Mouse (Mus musculus): ENCODE results near the gene Acsl3. TPM values are rescaled to one million over a fixed set of nuclear protein-coding genes. Genes with fewer than 3 reads are reported as not detected.

Acsl3 gene
- polyA plus RNA-seq, 2 experiments: 39.7 to 64.8 TPM

DNA sequence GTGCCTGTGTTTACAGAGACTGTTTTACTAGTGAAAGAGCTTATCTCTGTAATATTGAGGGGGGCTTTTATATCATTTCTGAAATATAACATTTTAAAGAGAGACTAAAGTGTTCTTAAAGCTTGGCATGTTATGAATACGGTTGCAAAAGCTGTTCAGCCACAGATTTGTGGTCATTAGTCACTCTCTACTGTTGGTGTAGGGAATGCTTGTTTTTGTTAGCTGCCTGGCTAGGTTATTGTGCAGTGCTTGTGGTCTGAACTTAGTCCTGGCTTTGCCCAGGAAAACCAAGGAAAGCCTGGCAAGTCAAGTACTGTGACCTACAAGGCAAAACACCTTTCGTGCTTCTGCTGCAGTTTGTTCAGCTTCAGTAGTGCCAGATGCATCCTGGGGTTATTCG, 44.1 kb downstream of the Acsl3 start:
- ATAC-seq (ENCODE audit: low FRiP score, low read depth) (no peak), DNase-seq (ENCODE audit: low spot score) (no peak)
- peaks cover 81% of the 10 kb centered on the region for H3K36me3 ChIP-seq (ENCODE audit: control insufficient read depth, insufficient read depth, low read length)

DNA sequence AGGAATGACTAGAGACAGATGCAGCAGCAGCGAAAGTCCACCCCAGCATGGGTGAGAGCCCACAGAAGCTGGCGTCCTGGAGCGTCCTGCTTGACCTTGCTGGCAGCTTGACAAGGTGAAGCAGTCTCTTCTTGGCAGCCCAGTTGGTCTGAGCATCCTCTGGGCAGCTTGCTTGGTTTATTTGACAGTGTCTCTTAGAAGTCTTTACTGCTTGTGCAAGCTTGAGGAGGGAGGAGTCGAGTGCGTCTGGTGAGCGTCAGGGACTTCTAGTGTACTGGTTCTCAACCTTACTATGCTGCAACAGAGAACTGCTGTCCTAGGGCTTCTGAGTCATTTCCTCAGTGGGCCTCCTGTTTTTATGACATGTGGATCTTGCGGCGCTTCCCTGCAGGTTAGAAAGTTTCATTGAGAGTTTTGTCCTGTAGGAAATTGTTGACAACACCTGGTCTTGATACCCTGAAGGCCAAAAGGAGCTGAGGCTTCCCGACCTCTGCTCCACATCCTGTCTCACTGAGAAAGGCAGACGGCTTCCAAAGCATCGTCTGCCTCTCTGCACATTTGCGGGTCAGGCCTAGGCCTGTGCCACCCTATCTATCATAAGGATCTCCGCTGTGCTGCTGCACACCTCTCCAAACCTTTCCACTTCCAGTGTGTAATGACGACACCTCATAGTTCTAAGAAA, 44.8 kb downstream of the Acsl3 start:
- peaks cover 79% of the 10 kb centered on the region for H3K36me3 ChIP-seq (ENCODE audit: control insufficient read depth, insufficient read depth, low read length)
- DNase-seq (ENCODE audit: low spot score) (no peak), ATAC-seq (ENCODE audit: low FRiP score, low read depth) (no peak)
- 60% methylated on average over 14 of the region's 14 CpGs for WGBS
- no peaks in the 10 kb centered on the region for H3K9me3 ChIP-seq (ENCODE audit: control insufficient read depth, low read length)
- H3K27ac ChIP-seq (replicated peaks; ENCODE audit: low read depth, low read length): no peak overlapping the region
- H3K27me3 ChIP-seq (ENCODE audit: control insufficient read depth, insufficient read depth, low read length): no peaks in the 10 kb centered on the region
- no peak overlapping the region for H3K4me2 ChIP-seq (replicated peaks; ENCODE audit: low read depth, low read length, severe bottlenecking)
- H3K4me1 ChIP-seq (ENCODE audit: control insufficient read depth, insufficient read depth, low read length): no peaks in the 10 kb centered on the region
- no peak overlapping the region for H3K4me3 ChIP-seq (replicated peaks; ENCODE audit: low read length)
- no peak for TF ChIP-seq POLR2A (IDR thresholded peaks at IDR 0.05; ENCODE audit: borderline replicate concordance, extremely low read depth, insufficient read depth, insufficient read length)
- H3K9ac ChIP-seq (ENCODE audit: low read depth, low read length, severe bottlenecking): no peak overlapping the region

More for the DNA sequence above, 44.1 kb downstream of the Acsl3 start:
- Histone ChIP-seq H3K9me3 (ENCODE audit: control insufficient read depth, low read length) (no peaks in the 10 kb centered on the region), H3K9ac (ENCODE audit: low read depth, low read length, severe bottlenecking) (no peak overlapping the region), H3K4me1 (ENCODE audit: control insufficient read depth, insufficient read depth, low read length) (no peaks in the 10 kb centered on the region), H3K27me3 (ENCODE audit: control insufficient read depth, insufficient read depth, low read length) (no peaks in the 10 kb centered on the region), H3K4me2 (replicated peaks; ENCODE audit: low read depth, low read length, severe bottlenecking) (no peak overlapping the region), H3K4me3 (replicated peaks; ENCODE audit: low read length) (no peak overlapping the region), H3K27ac (replicated peaks; ENCODE audit: low read depth, low read length) (no peak overlapping the region)
- no peak for TF ChIP-seq POLR2A (IDR thresholded peaks at IDR 0.05; ENCODE audit: borderline replicate concordance, extremely low read depth, insufficient read depth, insufficient read length)
- WGBS: 93% methylated on average over 3 of the region's 3 CpGs

DNA sequence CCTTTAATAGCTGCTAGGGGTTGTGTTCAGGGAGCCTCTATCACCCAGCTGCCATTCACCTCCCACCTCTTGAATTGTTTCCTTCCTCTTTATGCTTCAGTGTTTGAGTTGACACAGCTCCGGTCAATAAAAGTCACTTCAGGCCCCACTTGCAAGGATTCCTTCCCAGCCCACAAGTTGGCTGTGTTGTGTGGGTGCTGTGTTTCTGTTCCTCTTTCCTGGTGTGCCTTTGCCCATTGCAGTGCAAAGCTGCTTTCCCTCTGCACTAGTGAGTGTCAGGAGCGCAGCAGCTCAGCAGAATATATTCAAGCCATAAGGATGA, 45.3 kb downstream of the Acsl3 start:
- no peak for DNase-seq (ENCODE audit: low spot score)
- H3K4me2 ChIP-seq (replicated peaks; ENCODE audit: low read depth, low read length, severe bottlenecking): no peak overlapping the region
- peaks cover 76% of the 10 kb centered on the region for H3K36me3 ChIP-seq (ENCODE audit: control insufficient read depth, insufficient read depth, low read length)
- H3K9ac ChIP-seq (ENCODE audit: low read depth, low read length, severe bottlenecking): no peak overlapping the region
- no peak overlapping the region for H3K27ac ChIP-seq (replicated peaks; ENCODE audit: low read depth, low read length)
- no peaks in the 10 kb centered on the region for H3K9me3 ChIP-seq (ENCODE audit: control insufficient read depth, low read length)
- H3K27me3 ChIP-seq (ENCODE audit: control insufficient read depth, insufficient read depth, low read length): no peaks in the 10 kb centered on the region
- WGBS: 81% methylated on average over 2 of the region's 2 CpGs
- H3K4me1 ChIP-seq (ENCODE audit: control insufficient read depth, insufficient read depth, low read length): no peaks in the 10 kb centered on the region
- no peak overlapping the region for H3K4me3 ChIP-seq (replicated peaks; ENCODE audit: low read length)
- TF ChIP-seq POLR2A (IDR thresholded peaks at IDR 0.05; ENCODE audit: borderline replicate concordance, extremely low read depth, insufficient read depth, insufficient read length): no peak
- ATAC-seq (ENCODE audit: low FRiP score, low read depth): no peak

DNA sequence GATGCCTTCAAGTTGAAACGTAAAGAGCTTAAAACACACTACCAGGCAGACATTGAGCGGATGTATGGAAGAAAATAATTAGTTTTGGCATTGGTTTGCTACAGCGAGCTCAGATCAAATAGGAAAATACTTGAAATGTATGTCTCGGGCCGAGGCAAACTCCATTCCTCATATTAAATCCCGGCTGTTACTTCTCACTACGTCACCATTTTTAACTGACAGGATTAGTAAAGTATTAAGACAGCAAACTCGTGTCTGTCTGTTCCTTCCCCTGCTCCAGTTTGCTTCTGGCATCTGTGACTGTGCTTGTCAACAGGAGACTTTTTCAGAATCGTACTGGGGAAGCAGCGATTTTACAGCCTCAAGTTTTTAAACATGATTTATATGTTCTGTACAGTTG, 48.7 kb downstream of the Acsl3 start:
- Histone ChIP-seq H3K36me3 (ENCODE audit: control insufficient read depth, insufficient read depth, low read length) (peaks cover 49% of the 10 kb centered on the region), H3K9me3 (ENCODE audit: control insufficient read depth, low read length) (no peaks in the 10 kb centered on the region), H3K4me2 (replicated peaks; ENCODE audit: low read depth, low read length, severe bottlenecking) (no peak overlapping the region), H3K27me3 (ENCODE audit: control insufficient read depth, insufficient read depth, low read length) (no peaks in the 10 kb centered on the region), H3K4me1 (ENCODE audit: control insufficient read depth, insufficient read depth, low read length) (no peaks in the 10 kb centered on the region), H3K27ac (replicated peaks; ENCODE audit: low read depth, low read length) (no peak overlapping the region), H3K4me3 (replicated peaks; ENCODE audit: low read length) (no peak overlapping the region), H3K9ac (ENCODE audit: low read depth, low read length, severe bottlenecking) (no peak overlapping the region)
- TF ChIP-seq POLR2A (IDR thresholded peaks at IDR 0.05; ENCODE audit: borderline replicate concordance, extremely low read depth, insufficient read depth, insufficient read length): no peak
- ATAC-seq (ENCODE audit: low FRiP score, low read depth): no peak
- 79% methylated on average over 10 of the region's 10 CpGs for WGBS
- DNase-seq (ENCODE audit: low spot score): no peak

GRCm38 (mm10) chr1:78707280-78707679, 49.7 kb downstream of the Acsl3 start:
- H3K27me3 ChIP-seq (ENCODE audit: control insufficient read depth, insufficient read depth, low read length): no peaks in the 10 kb centered on the region
- TF ChIP-seq POLR2A (IDR thresholded peaks at IDR 0.05; ENCODE audit: borderline replicate concordance, extremely low read depth, insufficient read depth, insufficient read length): no peak
- no peaks in the 10 kb centered on the region for H3K4me1 ChIP-seq (ENCODE audit: control insufficient read depth, insufficient read depth, low read length)
- H3K27ac ChIP-seq (replicated peaks; ENCODE audit: low read depth, low read length): no peak overlapping the region
- ATAC-seq (ENCODE audit: low FRiP score, low read depth) (no peak), DNase-seq (ENCODE audit: low spot score) (peak; percentile 15)
- H3K9ac ChIP-seq (ENCODE audit: low read depth, low read length, severe bottlenecking): no peak overlapping the region
- peaks cover 40% of the 10 kb centered on the region for H3K36me3 ChIP-seq (ENCODE audit: control insufficient read depth, insufficient read depth, low read length)
- WGBS: 59% methylated on average over 4 of the region's 4 CpGs
- no peak overlapping the region for H3K4me2 ChIP-seq (replicated peaks; ENCODE audit: low read depth, low read length, severe bottlenecking)
- no peaks in the 10 kb centered on the region for H3K9me3 ChIP-seq (ENCODE audit: control insufficient read depth, low read length)
- H3K4me3 ChIP-seq (replicated peaks; ENCODE audit: low read length): no peak overlapping the region

GRCm38 (mm10) chr1:78710026-78710425, 52.4 kb downstream of the Acsl3 start:
- ATAC-seq (ENCODE audit: low FRiP score, low read depth): no peak
- Histone ChIP-seq H3K9ac (ENCODE audit: low read depth, low read length, severe bottlenecking) (no peak overlapping the region), H3K36me3 (ENCODE audit: control insufficient read depth, insufficient read depth, low read length) (peaks cover 13% of the 10 kb centered on the region), H3K4me3 (replicated peaks; ENCODE audit: low read length) (no peak overlapping the region), H3K27ac (replicated peaks; ENCODE audit: low read depth, low read length) (no peak overlapping the region), H3K4me1 (ENCODE audit: control insufficient read depth, insufficient read depth, low read length) (no peaks in the 10 kb centered on the region), H3K27me3 (ENCODE audit: control insufficient read depth, insufficient read depth, low read length) (no peaks in the 10 kb centered on the region), H3K9me3 (ENCODE audit: control insufficient read depth, low read length) (no peaks in the 10 kb centered on the region), H3K4me2 (replicated peaks; ENCODE audit: low read depth, low read length, severe bottlenecking) (no peak overlapping the region)
- TF ChIP-seq POLR2A (IDR thresholded peaks at IDR 0.05; ENCODE audit: borderline replicate concordance, extremely low read depth, insufficient read depth, insufficient read length): no peak
- DNase-seq (ENCODE audit: low spot score): no peak

All from limb, embryonic 14.5 days (tissue).